Mouse (Mus musculus) lung, adult 2 months (tissue): ENCODE data around the gene Miga2.

Experiments
- CTCF ChIP-seq: fragments of 200-500 bp; IDR thresholded peaks from 2 replicates; pipeline ENCODE4 v1.5.1; 2011; ENCODE audit warnings: mild to moderate bottlenecking, low read length, control low read depth; ENCODE audit not compliant: insufficient read depth
- POLR2A ChIP-seq: fragments of 200-500 bp; IDR thresholded peaks from 2 replicates; pipeline ENCODE4 v1.6.1; 2011; ENCODE audit warnings: low read depth, mild to moderate bottlenecking, control low read depth, low read length, borderline replicate concordance; ENCODE audit errors: extremely low read depth

GRCm38 (mm10) chr2:30413038-30413973 is 49.3 kb downstream of the Miga2 start:
- no peak for TF ChIP-seq CTCF
- TF ChIP-seq POLR2A, result no peak
